Mouse (Mus musculus) testis, postnatal 10 days (tissue): ENCODE results near the gene Garnl3.

Experiments used
- DNase-seq: peaks from one replicate; pipeline ENCODE4 v3.0.0; 2021; ENCODE audit warnings: low spot score

The Garnl3 gene

DNA sequence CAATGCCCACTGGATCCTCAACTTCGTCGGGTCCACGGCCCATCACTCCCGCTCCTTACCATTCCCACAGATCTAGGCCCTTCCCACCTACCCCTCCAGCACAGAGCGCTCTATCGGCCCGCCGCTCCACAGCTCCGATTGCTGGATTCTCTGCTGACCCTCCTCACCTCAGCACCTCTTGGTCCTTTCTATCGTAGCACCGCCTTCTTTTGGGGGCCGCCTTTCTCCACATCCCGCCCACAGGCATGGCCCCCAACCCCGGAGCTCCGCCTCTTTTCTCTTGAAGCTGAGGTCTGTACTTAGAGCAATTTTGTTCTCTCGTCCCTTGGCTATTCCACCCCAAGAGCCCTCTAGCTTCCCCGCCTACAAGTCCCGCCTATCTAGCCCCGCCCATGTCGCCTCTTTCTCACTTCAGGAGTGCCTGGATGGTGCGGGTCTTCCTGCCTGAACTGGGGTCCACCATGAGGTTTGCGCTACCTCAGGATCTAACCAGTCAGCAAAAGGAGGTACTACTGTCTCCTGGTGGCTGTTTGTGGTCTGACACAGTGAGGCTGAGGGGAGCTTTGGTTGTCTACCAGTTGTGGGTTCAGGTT is at the start of gene Garnl3:
Garnl3 (minus strand) TSS at position 155 of the 593 bp plus-strand sequence.
- DNase-seq = peak; percentile 89

DNA sequence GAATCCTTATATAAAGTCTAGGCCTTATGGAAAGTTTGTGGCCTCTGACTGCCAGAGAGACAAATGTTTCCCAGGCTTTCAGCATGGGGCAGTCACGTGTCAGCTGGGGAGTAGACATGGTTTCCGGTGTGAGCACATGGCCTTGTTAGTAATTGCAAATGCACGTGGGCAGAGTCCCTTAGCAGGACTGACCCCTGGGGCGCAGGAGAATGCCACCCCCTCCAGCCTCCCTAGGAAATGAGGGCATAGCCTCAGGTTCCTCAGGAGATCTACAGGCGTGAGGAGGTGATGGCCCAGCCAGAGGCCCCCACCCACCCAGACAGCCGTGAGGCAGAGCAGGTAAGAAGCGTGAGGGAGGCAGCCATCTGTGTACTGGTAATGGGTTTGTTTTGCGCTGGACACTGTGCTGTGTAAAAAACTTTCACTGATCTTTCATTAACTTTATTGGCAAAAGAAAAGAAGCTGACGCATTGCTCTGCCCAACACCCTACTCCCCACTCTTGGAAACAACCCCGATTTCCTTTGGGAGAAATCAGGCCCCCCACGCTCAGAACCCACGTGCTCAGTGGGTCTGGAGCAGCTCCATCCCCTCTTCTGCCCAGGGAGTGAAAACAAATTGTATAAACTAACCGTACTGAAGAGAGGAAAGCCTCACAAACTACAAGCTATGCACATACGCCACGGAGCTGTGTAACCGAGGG is 48.6 kb upstream of the Garnl3 start:
- DNase-seq = no peak

DNA sequence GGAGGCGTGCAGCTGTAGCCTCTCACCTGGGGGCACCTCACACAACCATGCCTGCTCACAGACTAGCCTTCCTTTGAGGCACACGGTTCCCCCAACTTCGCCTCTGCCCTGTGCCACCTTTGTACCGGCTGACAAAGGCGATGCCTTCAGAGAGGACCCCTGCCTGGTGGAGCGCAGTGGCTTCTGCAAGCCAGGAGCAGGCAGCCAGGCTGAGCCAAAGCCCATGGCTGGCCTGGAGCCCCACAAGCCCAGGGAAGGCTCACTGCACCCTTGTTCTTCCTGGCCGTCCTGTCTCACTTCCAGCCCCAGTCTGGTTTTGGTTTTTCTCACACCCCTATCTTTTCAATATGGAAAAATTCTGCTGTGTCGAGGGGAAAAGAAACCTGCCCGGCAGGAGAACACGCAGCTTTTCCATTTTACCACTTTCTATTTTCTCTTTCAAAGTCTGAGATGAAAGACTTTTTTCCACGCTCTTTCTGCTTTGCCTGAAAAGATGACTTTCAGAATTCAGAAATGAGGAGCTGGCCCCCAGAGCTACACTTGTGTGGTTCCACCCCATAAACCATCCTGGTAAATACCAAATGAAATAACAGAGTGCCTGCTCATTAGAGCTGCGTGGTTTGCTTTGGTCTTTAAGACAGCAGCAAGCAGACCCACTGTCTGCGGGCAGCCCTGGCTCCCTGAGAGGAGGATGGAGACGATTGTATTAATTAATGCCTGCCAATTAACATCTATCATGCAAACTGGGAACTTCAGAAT is 47.9 kb upstream of the Garnl3 start:
- DNase-seq = no peak

DNA sequence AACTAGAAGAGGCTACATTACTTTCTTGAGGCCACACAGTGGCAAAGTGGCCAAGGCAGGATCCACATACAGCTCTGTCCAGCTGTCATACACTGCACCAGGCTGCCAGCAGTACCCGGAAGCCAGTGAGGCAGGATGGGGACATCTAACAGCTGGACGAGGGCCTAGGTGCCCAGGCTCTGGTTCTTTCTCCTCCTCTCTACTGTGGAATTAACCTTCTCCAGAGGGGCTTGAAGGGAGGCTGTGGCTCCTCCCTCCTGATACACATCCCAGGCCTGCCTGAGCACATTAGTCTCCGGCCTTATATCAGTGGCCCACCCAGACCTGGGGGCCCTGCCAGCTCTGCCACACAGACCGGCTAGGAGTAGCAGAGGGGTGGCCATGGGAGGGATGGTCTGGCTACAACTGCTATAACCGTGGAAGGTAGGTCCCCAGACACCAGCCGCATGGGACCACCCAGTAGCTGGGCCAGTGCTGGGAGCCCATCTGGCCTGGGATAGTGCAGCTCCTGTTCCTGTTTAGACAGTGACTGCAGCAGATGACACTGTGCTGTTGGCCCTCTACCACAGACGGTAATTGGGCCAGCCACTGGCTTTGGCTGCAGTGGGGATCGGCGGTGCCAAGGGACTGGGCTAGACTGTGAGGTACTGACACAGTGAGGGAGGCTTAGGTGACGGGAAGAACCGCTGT is 46.9 kb upstream of the Garnl3 start:
- no peak for DNase-seq

DNA sequence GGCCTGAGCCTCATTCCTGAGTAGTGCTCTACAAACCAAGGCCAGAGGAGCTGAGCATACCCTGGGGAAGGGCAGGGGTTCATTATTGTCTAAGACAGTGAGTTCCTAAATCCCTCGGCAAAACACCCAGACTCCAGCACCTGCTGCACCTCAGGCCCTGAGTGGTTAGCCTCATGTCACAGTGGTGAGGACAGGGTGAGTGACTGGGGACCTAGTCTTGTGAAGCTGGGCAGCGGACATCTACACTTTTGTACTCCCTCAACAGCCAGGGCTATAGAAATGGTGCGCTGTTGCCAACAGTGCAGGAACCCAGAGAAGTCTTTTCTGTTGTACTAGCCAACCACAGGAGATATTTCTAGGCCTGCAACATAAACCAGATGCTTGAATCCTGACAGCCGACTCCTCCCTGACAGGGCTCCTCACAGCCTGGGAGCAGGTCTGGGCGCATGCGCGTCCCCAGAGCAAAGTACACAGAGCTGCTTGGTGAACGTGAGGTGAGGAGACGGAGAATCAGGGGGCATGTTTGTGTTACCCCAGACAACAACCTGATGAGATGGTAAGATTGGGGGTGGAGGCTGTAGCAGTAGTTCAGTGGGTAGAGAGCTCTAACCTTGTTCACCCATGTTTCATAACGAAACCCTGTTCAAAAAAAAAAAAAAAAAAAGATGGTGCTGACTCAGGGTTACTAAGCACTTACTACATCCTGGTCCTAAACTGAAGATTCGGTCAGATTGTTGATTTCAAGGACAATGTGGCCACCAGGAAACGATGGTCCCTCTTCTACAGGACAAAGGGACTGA is 46.2 kb upstream of the Garnl3 start:
- no peak for DNase-seq

DNA sequence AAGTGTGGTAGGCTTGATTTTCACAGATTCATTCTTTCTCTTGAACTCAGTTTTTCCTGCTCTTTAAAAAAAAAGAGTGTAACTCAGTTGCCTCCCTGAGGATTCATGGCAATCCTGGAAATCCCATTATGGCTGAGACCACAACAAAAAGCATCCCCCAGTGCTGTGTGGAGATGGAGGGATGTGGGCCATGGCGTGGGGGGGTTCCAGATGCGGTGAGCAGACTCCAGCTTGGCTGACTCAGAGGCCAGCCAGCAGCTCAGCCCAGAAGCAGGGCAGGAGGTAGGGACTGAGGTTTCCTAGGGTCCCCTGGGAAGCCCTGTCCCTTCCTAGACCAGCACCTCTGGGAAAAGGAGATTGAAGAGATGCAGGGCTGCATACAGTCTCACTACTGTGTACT is 45.5 kb upstream of the Garnl3 start:
- no peak for DNase-seq

DNA sequence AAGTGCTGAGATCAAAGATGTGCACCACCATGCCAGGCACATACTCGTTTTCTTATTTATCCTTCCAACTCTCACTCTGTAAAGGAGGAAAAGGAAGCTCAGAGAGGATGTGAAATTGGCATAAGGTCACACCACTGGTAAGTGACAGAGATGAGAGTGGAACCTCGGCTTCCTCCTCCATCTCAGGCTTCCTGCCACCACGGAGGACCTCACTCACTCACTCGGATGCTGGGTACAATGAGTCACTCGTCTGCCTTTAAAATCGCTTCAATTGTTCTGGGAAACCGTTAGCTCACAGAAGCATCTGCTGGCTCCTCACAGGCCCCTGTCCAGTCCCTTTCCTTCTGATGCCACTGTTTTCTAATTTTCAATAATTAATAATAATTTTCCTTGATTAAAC is 45.1 kb upstream of the Garnl3 start:
- DNase-seq = no peak

DNA sequence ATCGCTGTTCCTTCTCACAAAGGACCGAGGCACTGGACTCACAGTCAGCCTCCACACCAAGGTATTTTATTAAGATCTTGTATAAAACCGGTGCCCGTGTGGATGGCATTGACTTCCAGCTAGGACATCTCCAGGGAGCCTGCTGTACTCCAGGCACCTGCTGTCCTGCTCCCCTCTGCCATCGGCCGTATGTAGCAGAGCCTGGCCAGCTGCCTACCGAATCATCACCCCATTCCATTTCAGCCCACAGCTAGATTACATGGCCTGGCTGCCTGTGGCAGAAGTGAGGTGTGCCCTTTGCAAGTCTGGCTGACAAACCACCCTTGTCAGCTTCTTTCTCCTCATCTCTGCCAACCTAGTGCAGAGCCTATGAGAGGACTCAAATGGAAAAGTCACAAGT is 42.2 kb upstream of the Garnl3 start:
- no peak for DNase-seq

DNA sequence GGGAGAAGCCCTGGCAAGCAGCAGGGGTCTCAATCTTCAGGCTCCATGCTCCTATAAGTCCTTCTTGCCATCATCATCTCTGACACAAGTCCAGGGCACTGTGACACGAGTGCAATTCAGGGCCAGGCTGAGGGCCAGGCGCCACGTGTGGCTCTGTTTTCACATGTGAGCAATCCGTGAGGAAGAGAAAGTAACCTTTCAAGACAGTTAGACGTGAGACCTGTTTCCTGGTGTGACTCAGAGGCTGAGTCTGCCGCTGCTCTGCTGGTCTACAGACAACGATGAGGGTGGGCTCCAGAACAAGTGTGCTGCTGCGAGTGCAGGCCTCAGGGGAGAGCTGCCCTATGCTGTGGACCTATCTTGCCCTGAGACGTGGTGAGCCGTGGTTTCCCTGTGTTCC is 41.7 kb upstream of the Garnl3 start:
- no peak for DNase-seq

DNA sequence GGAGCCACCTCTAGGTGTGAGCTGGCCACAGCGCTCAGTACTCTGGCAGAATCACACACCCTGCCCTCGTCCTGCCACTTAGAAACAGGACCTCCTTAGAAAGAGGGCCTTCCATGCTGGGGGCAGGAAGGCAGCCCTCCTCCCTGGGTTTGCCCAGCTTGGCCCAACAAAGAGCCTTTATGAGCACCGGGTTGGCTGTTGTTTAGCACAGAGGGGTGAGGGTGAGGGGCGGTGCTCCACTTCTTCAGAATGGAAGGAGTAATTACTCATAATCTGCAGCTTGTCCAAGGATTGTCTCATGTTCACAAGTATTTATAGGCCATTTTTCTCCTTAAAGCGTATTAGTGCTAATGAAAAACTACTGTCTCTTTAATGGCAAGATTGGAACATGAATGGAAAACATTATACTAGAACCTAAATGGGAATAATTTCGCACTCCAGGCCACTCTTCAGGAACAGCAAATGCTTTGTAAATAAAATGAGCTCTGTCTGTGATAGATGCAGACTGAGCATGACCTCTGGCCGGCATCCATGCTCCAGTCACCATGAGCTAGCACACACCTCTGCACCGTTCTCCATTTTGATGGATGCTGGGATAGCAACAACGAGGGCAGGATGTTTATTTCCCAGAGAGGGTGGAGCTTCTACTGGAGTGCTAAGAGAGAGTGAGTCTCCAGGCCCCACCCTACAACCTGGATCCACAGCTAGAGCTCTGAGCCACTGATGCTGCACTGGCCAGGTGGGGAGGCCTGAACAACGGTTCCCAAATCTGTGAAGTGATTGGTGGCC is 39.5 kb upstream of the Garnl3 start:
- DNase-seq = no peak

DNA sequence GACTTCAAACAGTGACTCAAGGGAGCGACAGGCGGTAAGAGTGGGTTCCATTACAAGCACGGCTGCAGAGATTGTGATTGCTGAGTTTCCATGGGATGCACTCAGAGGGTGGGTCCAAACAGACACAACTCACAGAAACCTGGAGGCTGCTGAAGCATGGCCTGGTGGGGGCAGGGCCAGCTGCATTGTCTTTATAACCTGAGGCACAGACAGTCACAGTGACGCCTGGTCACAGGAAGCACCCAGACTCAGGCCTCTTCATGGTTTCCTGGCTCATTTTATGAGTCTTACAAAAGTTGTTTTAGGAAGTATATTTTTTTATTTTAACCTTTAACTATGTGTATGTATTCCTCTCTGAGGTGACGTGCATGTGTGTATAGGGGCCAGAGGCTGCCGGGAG is 38.0 kb upstream of the Garnl3 start:
- no peak for DNase-seq

DNA sequence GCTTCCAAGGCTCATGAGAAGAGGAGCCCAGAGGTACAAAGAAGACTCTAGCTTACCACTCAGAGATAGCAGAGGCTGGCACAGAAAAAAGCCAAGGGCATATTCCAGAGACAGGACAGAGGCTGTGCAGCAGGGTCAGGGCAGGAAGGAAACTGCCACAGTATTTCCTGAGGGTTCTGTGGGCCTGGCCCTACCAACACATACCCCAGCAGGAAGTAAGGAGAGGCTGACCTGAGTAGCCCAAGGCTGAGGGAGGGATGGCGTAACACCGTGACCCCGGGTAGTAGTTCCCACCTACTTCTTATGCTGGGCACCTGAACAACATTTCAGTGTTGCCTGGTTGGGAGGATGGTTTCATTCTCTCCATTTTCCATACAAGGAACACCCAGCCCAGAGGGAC is 35.6 kb upstream of the Garnl3 start:
- no peak for DNase-seq

DNA sequence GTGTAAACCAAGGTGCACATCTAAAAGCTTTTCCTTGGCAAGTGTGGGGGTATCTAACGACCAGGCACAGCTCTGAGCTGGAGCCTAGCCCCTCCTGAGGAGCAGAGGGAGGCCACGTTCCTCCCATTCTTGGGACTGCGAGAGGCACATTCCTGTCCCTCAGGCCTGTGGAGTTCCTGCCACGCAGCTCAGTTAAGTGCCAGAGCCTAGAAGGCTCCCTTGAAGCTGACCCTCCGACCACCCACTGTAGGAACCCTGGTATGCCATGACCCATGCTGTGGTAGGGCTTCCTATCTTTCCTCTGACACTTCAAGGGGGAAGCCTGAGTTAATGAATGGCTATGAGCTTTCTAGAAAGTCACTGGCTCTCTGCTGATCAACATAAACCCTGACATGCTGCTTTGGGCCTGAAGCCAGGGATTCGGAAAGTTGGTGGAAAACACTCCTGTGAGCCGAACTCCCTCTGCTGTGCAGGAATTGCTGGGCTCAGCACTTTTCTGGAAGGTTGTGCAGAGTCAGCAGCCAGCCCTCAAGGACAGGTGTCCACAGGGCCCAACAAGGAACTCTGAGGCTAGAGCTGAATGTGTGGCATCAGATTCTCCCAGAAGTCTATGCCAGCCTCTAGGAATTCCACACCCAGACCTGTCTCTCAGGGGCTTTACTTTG is 34.4 kb upstream of the Garnl3 start:
- no peak for DNase-seq

DNA sequence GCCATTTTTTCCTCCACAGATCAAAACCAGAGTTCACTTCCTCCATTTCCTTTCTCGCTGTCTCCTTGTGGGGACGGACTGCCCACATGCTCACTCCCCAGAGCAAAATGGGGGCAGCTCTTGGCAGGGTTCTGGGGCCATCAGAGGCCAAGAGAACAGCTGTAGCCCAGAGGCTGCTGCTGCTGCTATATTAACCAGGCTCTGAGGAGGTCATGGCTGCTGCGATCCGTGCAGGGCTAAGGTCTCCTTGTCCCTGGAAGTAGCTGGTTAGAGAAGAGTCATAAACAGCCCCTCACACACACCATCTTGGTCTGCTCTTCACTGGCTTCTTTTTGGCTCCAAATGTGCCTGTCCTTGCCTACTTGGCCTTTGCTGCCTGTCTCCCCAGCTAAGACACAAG is 33.8 kb upstream of the Garnl3 start:
- DNase-seq = no peak

DNA sequence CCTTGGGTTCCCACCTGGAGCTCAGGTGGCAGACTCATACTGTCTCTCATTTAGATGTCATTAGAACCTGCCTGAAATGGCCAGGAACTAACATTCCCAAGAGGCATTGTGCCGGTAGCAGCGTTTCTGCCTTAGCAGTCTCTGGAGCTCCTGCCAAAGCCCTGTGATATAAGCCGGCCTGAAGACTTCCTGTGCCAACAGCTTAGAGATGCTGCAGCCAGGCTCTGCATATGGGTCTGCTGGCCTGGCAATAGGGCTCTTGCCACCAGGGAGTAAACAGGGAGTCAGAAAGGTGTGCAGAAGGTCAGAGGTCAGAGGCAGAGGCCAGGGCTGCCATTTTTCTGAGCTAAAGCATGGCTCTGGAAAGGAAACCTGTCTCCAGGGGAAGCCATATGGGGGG is 33.2 kb upstream of the Garnl3 start:
- no peak for DNase-seq

DNA sequence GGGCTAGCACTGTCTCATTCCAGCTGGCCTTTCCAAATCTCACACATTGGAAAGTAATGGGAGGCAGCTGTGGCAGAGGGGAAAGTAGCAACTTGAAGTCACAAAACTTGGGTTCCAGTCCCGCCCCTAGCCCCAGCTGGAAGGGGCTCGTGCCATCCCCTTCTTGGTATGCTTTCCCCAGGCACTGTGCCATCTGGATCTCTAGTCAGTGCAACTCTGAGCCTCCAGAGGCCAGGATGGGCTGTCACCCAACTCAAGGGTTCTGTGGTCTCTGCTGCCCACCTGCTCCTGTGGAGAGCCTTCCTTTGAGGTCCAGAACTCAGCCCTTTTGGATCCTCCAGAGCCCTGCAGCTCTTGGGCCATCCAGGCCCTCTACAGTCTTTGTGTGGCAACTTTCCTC is 30.7 kb upstream of the Garnl3 start:
- no peak for DNase-seq

DNA sequence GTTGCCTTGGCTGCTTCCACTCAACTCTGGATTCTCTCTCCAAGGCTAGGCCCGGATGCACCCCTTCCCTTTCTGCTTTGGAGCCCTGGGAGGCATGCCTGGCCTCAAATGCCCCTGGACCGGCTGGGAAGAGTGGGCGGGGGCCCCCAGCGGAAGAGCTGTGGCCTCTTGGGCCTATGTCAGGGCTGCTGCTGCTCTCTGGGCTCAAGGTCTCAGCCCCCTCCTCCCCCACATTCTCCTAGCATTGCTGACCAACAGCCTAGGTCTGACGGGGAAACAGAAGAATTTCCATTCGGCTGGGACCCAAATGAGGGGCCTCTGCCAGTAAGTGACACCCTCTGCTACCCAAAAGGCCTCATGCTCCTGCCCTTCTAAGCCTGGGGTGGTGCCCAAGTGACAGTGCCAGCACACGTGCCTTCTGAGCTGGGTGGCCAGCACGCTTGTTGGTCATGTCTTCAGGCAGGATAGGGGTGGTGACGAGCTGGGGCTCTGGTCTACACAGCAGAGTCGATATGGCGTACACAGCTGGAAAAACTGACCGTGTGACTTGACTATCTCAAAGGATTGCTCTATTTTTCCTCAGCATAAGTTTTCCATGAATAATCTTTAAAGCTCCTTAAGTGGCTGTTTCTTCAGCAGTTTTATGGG is 29.0 kb upstream of the Garnl3 start:
- DNase-seq = peak; percentile 74

DNA sequence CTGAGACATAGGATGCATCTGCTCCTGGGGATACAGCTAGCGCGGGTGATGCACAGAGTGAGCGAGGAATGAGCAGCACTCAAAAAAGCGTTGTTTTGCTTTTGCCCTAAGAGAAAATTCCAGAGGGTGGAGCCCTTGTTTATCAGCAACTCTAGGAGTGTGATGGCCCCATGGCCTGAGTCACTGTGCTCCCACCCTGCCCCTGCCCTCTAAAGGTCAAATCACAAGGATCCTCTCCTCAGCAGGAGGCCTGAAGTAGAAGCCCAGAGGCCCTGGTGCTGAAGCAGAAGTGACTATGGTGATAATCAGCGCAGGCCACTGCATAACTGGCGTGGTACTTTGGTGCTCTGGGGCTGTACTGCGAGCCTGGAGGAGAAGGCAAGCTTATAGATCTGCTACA is 28.1 kb upstream of the Garnl3 start:
- DNase-seq = no peak

DNA sequence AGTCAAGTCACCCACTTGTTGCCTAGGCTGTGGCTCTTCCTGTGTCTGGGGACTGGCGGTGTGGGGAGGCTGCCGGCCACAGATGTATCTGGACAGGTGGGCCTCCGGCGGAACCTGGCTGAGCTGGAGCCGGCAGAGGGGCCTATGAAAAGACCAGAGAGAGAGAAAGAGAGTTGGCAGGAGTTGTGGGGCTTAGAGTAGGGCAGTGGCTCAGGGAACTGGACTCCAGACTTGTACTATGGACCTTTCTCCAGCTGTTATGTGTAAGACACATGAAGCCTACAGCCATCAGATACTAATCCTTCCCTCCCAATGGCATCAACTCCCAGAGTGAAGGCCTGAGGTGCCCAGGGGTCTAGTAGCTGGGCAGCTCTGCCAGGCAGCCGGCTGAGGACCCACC is 27.4 kb upstream of the Garnl3 start:
- DNase-seq = no peak

DNA sequence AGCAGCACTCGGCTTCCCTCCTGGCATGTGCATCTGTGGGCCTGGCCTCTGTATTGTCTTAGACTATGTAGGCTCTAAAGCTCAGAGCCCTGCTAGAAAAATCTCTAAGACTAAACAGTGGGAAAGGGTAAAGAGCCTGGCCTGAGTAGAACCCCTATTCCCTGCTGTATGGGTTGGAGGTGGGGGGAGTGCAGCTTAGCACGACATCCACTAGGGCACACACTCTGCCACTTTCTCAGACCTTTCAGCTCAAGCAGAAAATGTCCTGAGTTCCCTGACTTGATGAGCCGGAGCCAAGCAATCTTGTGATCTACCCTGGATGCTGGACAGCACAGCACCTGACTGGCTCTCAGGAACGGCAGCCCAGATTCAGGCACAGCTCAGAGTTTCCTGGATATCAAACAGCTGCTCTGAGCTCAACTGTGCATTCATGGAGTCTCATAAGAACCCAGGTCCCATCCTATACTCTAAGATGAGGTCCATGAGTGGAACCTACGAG is 24.9 kb upstream of the Garnl3 start:
- DNase-seq = no peak
